Mouse (Mus musculus) forelimb bud, embryonic 11.5 days (tissue): ENCODE measurements at regions not wholly inside any gene's neighbourhood (a gene's known extent, or its start where the extent isn't known, plus 50 kb on each side); places are given as distances from the start of the nearest gene placed in this dataset.

Source experiments
- DNase-seq: peaks from one replicate; pipeline ENCODE4 v3.0.0-alpha.2; 2012; ENCODE audit warnings: low read depth, low spot score

DNA sequence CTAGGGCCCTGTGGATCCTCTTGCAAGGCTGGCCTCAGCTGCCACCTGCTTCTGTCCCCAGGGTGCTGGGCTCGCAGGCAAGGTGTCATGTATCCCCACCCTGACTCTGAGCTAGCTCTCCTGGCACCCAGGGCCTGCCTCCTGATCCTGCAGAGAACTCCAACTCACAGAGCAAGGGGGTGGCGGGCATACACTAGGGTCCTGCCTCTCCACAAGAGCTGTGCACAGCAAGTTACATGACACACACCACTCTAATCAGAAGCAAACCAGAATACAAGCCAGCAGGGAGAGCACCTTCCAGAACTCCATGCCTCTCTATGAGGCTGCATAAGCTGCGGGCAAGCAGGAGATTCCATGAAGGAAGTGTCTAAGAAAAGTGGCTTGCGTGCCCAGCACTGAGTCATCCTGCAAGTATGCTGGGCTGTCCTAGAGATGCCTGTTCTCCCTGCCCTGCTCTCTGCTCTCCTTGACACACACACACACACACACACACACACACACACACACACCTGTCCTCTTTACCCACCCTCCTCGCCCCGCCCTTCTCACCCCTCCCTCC, 208.8 kb upstream of the Arid1b start:
- DNase-seq, result no peak

DNA sequence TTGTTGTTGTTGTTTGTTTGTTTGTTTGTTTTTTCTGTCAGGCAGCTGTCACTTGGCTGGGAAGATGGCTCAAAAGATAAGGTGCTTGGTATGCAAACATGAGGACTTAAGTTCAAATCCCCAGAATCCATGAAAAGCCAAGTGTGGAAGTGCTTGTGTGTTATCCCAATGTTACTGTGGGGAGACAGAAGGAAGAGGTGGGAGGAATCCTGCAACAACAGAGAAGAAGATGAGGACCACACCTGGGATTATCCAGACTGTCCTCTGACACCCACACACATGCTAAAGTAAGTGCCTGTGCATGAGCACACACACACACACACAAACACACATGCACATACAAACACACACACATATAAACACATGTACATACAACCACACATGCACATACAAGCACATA, 207.6 kb upstream of the Arid1b start:
- no peak for DNase-seq

DNA sequence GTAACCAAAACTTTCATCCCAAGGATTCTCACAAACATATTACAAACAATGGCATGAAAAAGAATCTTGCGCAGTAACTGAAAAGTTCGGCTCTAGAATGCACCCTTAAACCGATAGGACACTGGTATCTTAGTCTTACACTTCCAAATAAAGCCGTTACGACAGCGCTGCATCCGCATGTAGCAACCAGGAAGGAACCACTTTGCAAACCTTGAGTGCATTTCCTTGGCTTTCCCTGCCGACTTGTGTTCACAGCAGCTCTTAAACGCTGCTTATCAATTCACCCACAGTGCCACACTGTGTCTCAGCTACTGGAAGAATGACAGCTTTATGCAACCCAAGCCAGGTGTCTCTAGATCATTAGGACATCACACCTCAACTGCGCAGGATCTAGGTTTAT, 202.3 kb upstream of the Arid1b start:
- no peak for DNase-seq

DNA sequence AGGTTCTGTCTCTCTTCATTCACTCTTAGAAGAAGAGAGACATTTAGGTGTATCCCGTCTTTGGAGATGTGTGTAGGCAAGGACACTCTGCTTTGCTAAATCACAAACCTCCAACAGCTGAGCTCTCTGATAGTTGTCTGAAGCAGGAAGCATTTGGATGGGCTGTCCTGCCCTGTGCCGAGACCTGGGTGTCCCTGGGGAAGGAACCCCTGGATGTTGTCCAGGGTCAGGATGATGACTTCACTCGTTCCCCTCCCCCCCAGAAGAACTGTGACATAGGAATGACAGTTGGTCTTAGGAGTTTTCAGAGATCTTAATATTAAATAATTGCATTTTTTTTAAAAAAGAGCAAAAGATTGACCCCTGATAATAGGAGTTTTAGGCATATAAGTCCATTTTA, 197.9 kb upstream of the Arid1b start:
- DNase-seq, result no peak

DNA sequence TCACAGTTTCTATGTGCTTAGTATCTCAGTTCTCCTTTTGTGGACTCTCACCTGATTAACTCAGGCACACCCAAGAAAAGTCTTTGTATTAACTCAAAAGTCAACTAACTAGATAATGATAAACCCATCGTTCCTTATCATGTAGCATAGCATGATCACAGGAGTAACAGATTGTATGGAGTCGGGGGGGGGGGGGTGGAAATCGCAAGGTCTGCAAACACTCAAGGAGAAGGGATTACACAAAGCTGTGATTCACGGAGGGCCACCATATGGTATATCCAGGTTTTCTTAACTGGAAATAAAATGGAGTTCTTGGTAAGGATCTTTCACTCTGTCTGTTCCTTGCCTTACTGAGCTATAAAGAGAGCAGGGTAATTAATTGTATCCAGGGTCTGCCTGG, 190.1 kb upstream of the Arid1b start:
- no peak for DNase-seq

DNA sequence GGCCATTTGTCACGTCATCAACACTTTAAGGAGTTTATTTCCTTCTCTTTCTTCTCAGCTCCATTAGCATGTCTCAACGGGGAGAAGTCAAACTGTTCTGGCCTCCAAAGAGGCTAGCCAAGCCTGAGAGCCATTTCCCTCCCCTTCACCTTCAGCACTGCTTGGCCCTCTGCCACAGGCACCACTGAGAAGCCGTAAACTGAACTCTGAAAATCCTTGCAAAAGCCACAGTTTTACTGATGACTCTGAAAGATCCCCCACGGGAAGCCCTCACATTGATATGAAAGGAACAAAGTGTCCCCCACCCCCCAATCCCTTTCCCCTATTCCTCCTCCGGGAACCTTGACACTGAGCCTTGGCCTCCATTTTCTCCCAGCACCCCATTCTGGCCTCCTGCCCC, 188.1 kb upstream of the Arid1b start:
- DNase-seq, result no peak

DNA sequence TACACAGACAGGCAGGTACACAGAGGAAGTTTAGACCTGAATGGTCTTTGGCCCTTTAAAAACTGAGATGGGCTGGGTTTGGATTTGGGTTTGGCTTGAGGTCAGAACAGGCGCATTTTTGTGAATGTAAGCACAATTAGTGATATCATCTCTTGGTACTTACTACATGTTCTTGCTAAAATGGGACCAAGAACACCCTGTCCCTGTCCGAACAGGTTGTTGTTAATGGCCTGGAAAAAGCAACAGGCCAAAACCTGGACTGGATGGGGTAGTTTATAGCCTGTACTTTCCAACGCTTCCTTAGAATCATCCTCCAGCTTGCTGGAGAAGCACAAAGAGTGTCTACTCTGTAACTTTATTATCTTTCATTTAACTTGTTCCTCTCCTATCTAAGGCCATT, 185.2 kb upstream of the Arid1b start:
- no peak for DNase-seq

DNA sequence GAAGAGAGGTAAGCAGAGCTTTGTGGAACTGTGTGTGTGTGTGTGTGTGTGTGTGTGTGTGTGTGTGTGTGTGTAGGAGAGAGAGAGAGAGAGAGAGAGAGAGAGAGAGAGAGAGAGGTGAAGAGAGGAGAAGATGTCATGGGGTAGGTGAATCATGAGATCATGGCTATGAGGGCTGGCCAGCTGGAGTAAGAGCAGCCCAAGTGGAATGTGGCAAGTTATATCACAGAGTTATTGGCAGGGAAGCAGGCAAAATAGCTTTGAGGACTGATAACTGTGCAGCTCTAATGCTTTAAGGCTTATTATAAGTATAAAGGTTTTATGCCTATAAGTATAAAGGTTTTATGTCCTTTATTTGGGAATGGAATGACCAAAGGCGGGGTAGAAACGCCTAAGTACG, 180.9 kb upstream of the Arid1b start:
- no peak for DNase-seq

DNA sequence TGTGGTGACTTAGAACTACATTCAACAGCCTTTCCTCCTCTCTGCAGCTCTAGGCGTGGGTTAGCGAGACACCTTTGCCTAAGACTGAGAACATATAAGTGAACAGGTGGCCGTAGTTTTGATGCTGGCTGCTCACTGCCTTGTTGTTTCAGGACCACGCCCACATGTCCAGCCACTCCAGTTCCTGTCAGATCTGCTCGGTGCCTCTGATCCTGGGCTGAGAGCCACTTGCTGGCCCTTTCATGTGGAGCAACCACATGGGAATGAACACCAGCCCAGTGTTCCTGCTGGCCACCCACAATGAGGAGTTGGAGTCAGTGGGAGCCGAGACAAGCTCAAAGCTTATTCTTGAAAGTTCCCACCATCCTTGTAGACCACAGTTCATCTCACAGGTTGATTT, 180.5 kb upstream of the Arid1b start:
- DNase-seq, result no peak

DNA sequence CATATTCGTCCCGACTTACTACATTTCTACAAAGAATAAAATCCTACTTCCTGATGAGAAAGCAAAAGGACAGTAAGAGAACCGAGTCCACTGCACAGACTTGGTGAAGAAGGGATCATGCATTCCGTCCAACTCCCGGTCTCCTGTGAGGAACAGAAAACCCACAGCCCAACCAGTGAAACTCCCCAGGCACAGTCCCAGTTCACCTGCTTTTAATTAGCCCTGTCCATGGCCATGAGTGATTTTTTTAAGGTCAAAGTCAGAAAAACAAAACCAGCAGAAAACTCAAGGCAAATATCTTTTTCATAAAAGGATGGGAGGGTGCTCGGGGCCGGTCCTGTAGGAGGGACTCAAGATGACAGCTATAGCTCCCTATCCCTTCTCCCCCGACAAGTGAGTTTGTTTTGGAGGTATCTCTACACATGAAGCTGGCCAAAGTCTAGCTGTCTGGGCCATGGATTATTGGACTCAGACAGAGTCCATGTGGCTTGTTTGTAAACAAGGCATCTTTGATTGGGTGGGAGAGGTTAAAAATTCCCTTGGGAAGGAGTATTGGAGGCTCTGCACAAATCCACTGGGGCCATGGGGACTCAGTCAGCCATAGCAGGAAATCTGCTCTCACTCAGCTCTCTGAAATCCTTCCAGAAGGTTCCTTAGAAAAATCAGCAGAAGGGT, 168.8 kb upstream of the Arid1b start:
- DNase-seq, result peak; percentile 36

DNA sequence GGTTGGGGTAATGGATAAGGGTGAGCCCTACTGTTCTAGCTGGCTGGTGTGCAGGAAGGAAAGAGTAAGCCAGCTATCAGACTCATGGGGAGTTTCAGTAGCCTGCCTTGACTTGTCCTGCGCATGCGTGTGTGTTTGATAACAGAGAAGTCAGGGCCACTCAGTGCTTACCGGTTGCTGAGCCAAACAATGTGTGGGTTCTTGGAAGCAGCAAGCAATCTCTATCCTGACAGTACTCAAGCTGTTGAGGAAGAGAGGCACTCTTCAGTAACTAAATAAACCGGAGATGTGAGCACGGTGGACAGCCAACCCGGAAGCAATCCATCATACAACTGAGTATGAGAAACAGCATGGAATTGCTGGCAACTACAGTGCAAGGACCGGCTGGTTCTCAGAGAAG, 160.1 kb upstream of the Arid1b start:
- no peak for DNase-seq

DNA sequence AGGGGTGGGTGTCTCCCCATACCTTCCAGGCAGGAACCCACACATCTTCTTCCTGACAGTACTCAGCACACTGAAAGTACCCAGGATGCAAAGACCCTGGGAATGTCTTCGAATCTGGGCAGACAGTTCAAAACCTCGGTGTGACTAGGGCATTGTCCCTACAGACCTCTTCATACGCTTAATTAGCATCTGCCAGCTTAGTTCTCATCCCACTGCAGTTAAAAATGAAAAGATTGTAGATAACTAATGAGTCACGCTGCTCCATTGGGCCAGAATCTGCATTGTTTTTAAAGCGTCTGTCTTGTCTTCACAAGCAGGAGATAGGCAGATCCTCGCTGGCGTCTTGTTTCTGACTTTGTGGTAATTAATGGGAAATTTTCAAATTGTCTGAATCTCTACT, 159.6 kb upstream of the Arid1b start:
- DNase-seq, result no peak

DNA sequence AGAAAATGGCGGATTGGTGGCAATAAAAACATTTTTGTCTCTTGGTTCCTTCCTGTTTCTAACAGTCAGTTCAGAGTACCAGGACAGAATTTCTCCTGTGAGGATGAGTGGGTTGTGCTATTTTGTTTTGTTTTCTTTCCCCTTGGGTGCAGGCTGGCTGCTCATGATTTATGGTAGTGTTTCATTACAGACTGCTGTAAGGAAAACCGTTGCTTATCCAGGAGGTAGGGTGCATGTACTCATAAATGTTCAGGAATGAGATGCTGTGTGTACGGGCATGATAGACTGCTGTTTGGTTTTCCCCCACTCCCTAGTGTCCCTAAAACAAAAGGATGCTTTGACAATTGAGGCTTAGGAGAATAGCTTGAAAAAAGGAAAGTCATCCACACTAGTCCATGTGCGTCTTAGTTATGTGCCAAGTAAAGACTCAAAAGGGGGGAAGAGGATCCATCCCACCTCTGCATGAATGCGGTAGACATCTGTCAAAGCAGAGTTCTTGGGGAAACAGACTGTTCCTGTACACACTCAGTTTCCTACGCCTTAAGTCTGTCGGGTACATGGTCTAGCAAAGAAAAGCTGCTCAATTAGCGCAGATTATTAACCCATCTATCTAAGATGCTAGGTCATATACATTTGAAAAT, 158.9 kb upstream of the Arid1b start:
- DNase-seq, result no peak

DNA sequence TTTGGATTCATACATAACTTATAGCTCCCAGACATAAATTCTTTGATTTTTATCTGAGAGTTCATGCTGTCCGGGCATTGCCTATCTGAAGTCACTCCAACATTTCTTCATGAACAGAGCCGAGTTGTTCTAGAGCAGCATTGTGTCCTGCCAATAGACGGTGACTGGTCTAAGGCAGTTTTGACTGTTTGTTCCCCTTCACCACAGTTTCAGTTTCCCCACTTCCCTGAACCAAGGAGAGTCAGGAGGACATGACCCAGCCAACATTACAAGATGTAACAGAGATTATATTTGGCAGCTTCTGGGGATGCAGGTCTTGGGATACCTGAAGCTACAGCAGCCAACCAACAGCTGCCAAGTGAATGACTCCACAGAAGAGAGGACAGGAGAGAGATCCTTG, 154.0 kb upstream of the Arid1b start:
- no peak for DNase-seq

DNA sequence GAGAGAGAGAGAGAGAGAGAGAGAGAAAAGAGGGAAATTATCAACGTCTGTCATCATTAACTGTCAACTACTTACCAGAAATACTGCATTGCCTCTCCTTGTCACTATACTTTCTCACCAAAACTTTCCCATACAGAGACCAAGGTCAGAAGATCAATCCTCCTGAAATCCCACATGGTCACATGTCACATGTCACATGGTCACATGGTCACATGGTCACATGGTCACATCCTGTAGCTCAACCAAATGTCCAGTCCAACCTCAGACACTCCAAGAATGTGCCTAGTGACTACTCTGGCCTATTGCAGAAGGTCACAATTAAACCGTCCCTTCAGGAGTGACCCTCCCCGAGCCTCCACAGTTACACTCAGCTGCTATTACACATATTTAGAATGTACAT, 135.8 kb upstream of the Arid1b start:
- DNase-seq, result no peak

DNA sequence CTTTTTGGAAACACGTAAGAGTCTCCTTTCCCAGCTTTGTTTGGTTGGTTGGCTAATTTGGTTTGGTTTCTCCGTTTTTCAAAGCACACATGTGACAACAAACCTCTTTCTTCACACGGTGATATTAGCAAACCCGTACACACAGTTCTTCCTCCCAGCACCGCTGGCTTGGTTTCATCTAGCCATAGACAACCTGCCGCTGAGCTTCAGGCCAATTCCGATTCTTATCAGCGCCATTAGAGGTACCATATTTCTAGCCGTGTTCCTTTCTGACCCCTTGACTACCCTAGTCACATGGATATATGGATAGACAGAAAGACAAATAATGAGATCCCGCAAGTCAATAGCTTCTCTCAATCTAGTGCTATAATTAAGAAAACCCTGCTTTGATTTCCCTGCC, 129.2 kb upstream of the Arid1b start:
- no peak for DNase-seq

DNA sequence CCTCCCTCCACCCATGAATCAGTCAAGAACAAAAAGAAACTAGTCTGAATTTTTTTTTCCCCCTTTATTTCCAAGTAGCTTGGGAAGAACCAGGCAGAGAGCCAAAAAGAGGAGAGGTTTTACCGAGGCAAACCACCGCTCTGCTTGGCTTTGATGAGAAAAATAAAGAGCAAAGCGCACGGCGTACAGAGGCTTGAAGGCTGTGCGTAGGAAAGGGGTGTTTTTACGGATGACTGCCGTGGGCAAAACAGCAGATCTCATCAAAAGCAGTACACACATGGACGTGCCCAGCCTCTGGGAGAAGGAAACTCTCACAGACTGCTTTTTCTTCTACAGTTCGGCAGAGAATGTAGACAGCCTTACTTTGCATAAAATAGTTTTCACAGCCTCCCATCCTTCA, 128.5 kb upstream of the Arid1b start:
- DNase-seq, result no peak

DNA sequence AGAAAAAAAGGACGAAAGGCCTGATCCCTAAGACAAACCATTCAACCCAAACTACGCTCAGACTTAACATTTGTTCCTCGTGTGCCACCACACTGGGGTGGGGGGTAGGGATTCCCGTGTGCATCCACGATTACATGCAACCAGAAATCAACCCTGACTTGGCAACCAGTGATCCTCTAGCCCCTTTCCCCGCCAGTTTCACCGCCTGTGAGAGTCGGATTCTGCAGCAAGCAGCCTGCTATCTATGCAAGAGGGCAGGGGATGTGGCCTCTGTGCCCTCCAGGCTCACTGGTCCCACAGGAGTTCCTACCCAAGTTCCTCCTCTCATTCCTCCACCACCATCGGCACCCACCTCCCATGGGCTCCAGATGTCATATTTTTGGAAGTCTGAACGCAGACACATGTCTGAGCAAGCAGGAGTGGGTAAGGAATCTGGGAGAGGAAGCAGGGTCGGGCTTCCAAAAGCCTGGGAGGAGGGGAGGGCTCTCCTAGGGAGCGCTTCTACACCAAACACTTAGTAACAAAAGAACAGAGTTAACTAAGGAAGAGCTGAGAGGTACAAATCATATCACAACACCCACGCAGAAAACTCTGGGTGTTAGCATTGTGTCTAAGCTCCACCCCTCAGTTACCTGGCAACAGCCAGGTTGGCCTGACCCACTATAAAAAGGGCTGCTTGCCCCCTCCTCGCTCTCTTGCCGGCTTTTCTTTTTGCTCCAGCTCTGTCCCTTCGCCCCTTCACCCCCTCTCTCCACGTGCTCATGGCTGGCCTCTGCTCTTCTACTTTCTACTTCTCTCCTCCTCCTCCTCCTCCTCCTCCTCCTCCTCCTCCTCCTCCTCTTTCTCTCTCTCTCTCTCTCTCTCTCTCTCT, 127.9 kb upstream of the Arid1b start:
- no peak for DNase-seq

DNA sequence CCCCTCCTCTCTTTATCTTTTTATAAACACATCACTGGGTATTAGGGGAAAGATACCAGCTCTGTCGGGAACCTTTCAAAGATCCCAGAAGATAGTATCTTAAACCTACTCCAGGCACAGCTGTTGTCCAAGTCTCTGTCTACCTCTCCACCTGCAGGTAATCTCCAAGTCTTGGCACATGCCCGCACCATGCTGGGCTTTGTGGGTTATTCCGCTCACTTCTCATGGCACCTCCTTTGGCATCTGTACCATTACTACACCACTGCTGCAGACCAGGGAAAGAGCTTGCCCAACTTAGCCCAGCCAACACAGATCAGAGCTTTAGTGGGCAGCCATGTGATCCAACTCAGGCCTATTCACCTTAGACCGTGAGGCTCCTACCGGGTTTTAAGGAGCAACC, 127.0 kb upstream of the Arid1b start:
- no peak for DNase-seq

DNA sequence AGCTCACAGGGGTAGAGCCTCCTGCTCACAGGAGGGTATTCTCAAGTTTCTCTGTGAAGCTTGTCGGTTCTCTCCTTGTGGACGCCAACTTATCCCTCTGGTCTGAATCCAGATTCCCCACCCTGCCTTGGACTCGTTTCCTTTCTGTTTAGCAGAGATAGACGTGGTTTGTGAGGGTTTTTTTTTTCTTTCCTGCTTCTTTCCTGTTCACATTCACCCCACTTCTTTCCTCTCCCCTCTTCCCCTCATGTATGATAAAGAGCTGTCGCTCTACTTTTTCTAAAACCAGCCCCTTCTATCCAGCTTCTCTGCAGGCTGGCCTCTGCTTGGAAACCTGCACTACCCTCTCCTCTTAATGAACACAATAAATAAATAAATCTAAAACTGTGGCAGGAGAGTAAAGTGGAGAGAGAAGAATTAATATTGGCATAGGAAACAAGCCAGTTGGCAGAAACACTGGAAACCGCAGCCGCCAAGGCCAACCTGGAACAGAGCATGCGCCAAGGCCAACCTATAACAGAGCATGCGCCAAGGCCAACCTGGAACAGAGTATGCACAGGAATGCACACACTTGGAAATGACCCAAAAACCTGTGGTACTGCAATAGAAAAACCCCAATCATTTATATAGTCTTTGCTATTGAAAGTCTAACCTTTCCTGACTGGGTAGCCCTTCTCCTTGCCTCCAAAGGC, 126.2 kb upstream of the Arid1b start:
- no peak for DNase-seq

DNA sequence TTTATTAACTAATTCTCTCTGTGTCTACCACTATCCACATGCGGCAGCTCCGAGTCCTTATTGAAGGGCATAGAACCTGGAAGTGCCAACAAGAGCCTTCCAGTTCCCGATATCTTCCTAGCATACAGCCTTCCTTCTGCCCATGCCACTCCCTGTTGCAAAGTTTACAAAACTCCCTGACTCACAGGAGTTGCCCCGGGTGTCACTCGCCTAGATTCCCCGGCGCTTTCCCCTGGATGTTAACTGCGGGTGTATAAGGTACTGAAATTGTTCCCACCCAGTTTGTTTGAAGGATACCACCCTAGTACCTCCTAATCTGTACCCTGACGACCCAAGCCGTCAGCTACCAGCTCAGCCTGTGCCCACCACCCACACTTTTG, 125.7 kb upstream of the Arid1b start:
- no peak for DNase-seq

DNA sequence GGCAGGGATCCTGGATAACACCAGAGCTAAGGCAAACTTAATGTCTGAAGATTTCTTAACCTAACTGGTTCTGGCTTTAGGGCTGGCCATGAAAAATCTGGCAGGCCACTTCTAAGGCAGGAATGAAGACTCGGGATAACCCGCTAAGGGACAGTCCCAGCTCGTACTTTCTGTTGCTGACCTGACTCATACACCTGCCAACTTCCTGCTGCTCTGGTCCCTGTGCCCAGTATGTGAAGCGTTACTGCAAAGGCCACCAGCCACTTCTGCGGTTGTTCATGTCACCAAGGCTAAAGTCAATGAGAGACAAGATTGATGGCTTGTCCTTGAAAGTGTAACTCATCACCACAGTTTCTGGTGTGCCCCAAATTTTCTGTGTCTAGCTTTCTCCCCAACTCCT, 125.3 kb upstream of the Arid1b start:
- DNase-seq, result no peak
